9 mouse cellular contexts compared by ENCODE assay signal in genomic region chr1:34164616-34165295, GRCm38 (mm10).
DNase-seq lines count a peak whose midpoint lies in the region; ATAC-seq and TF ChIP-seq lines count a peak whose summit lies in the region.
"Had no signal": no experiment of that assay in that cellular context is flagged by ENCODE, and none has a peak within 500 bp of the region (broad histone marks: within the 10 kb centered on the region; RNA-seq: fewer than 3 reads in every experiment).

No protein-coding gene starts in this region.

- no peaks in the 10 kb centered on the region for H3K27me3 ChIP-seq in kidney, embryonic 15.5 days
- no peaks in the 10 kb centered on the region for H3K27me3 ChIP-seq in liver, adult 2 months (ENCODE audit: control insufficient read depth, insufficient read depth, low read length)
- no peaks in the 10 kb centered on the region for H3K27me3 ChIP-seq in neural tube, embryonic 14.5 days (ENCODE audit: control insufficient read depth, insufficient read depth, low read length)
- H3K27me3 ChIP-seq: embryonic facial prominence, embryonic 12.5 days had no signal

- no peaks in the 10 kb centered on the region for H3K4me1 ChIP-seq in kidney, embryonic 15.5 days
- peaks cover 3% of the 10 kb centered on the region for H3K4me1 ChIP-seq in liver, adult 2 months (ENCODE audit: control insufficient read depth, insufficient read depth, low read length)
- no peaks in the 10 kb centered on the region for H3K4me1 ChIP-seq in neural tube, embryonic 14.5 days (ENCODE audit: control insufficient read depth, insufficient read depth, low read length)
- H3K4me1 ChIP-seq: embryonic facial prominence, embryonic 12.5 days had no signal

- DNase-seq in A20 (ENCODE audit: low read depth, low spot score): peak; percentile 63
- DNase-seq in adrenal gland, adult 18-20 months (ENCODE audit: low spot score in 2 of 2): peak; percentile 80 to 83
- DNase-seq in embryo, embryonic 11.5 days (ENCODE audit: low read depth, low spot score): peak; percentile 49
- peak; percentile 85 for DNase-seq in heart, adult 8-10 months (ENCODE audit: low spot score)
- DNase-seq in liver, adult 2 months (ENCODE audit: extremely low read depth, low read depth, low spot score): peak; percentile 46
- peak; percentile 60 to 76 for DNase-seq in thymus, postnatal 10 days (ENCODE audit: low spot score in 2 of 2)

- no peak overlapping the region for H3K4me2 ChIP-seq in kidney, embryonic 15.5 days
- no peak overlapping the region for H3K4me2 ChIP-seq in neural tube, embryonic 14.5 days (ENCODE audit: low read depth, low read length)
- H3K4me2 ChIP-seq: embryonic facial prominence, embryonic 12.5 days had no signal

- peak; percentile 85 for TF ChIP-seq CTCF in liver, adult 2 months (IDR thresholded peaks at IDR 0.05; ENCODE audit: low read depth, low read length)

- ATAC-seq in kidney, embryonic 15.5 days (replicated peaks; ENCODE audit: low FRiP score): 0 out of 2 replicates have a peak, but pooled peaks have one; percentile 73
- peak; percentile 58; the same call in 1 of the 2 replicates for ATAC-seq in neural tube, embryonic 14.5 days (ENCODE audit: low read depth)

- no peak overlapping the region for H3K9ac ChIP-seq in kidney, embryonic 15.5 days
- no peak overlapping the region for H3K9ac ChIP-seq in liver, adult 2 months (ENCODE audit: low read depth, low read length)
- no peak overlapping the region for H3K9ac ChIP-seq in neural tube, embryonic 14.5 days (replicated peaks; ENCODE audit: low read depth, low read length)
- H3K9ac ChIP-seq: embryonic facial prominence, embryonic 12.5 days had no signal

- H3K79me2 ChIP-seq in liver, adult 2 months (ENCODE audit: control insufficient read depth, insufficient read depth, low read length): no peaks in the 10 kb centered on the region

- H3K4me3 ChIP-seq in kidney, embryonic 15.5 days (replicated peaks): no peak overlapping the region
- no peak overlapping the region for H3K4me3 ChIP-seq in liver, adult 2 months (ENCODE audit: insufficient read depth, low read depth, low read length)
- no peak overlapping the region for H3K4me3 ChIP-seq in neural tube, embryonic 14.5 days (ENCODE audit: low read depth, low read length)
- H3K4me3 ChIP-seq: embryonic facial prominence, embryonic 12.5 days had no signal

- 69% methylated on average over 14 of the region's 14 CpGs for WGBS in kidney, embryonic 15.5 days
- WGBS in liver, adult 2 months: 64% methylated on average over 14 of the region's 14 CpGs
- WGBS in neural tube, embryonic 14.5 days: 67% methylated on average over 14 of the region's 14 CpGs

- no peak overlapping the region for H3K27ac ChIP-seq in kidney, embryonic 15.5 days
- H3K27ac ChIP-seq in liver, adult 2 months (replicated peaks; ENCODE audit: insufficient read depth, low read depth, low read length): no peak overlapping the region
- H3K27ac ChIP-seq in neural tube, embryonic 14.5 days (ENCODE audit: low read depth, low read length): no peak overlapping the region
- H3K27ac ChIP-seq: embryonic facial prominence, embryonic 12.5 days had no signal

- H3K9me3 ChIP-seq in kidney, embryonic 15.5 days (replicated peaks): no peaks in the 10 kb centered on the region
- H3K9me3 ChIP-seq in neural tube, embryonic 14.5 days (ENCODE audit: control insufficient read depth, low read length): no peaks in the 10 kb centered on the region
- H3K9me3 ChIP-seq: embryonic facial prominence, embryonic 12.5 days had no signal

- peaks cover 54% of the 10 kb centered on the region for H3K36me3 ChIP-seq in kidney, embryonic 15.5 days
- peaks cover 2% of the 10 kb centered on the region; the same call in 1 of the 2 replicates for H3K36me3 ChIP-seq in liver, adult 2 months (ENCODE audit: control insufficient read depth, insufficient read depth, low read length)
- peaks cover 29% of the 10 kb centered on the region; the same call in 1 of the 2 replicates for H3K36me3 ChIP-seq in neural tube, embryonic 14.5 days (ENCODE audit: control insufficient read depth, insufficient read depth, low read length)

- no peak for TF ChIP-seq POLR2A in liver, adult 2 months (IDR thresholded peaks at IDR 0.05; ENCODE audit: extremely low read depth, insufficient read depth, low read length)
